Mouse (Mus musculus) ovary, adult 18-20 months (tissue): ENCODE results near the gene Opn4.

Experiments
- DNase-seq: peaks from one replicate; pipeline ENCODE4 v3.0.0; 2022; ENCODE audit warnings: low spot score, mixed read lengths

Opn4 gene

DNA sequence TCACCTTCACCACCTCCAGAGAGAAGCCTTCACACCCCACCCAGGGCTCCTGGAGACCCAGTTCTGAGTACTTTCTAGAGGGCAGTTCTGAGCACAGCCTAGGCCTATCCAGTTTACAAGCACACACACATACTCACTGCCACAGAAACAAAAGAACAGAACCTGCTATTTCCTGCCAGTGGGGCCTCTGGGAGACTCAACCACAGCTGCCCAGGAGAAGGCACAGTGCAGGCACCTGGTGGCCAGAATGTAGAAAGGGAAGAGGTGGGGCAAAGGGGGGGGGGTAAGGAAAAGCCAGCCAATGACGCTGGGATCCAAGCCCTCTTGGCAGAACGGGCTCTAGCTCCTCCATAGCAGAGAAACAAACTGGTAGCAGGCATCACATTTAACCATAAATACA is 37.5 kb downstream of the Opn4 start:
- DNase-seq, result no peak

- no peak for DNase-seq
Observed at GRCm38 (mm10) chr14:34561647-34562046, 38.3 kb downstream of the Opn4 start.

GRCm38 (mm10) chr14:34558947-34559346 is 41.0 kb downstream of the Opn4 start:
- no peak for DNase-seq

DNA sequence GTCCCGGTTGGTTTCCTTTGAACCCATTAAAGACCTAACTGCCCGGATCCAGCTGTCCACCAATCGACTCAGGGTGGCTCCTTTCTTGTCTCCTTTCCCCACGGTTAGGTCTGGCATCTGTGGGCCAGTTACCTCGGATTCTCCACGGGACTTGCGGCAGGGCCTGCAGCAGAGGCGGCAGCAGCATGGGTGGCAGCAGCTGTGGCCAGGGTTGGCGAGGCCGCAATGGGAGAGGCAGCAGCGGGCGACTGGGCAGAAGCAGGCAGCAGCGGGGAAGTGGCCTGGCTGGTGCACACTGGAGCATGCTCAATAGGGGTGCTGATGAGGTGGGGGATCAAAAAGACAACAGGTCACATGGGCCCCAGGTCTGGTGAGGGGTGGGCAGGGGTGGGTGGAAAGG is 44.7 kb downstream of the Opn4 start:
- DNase-seq, result no peak

DNA sequence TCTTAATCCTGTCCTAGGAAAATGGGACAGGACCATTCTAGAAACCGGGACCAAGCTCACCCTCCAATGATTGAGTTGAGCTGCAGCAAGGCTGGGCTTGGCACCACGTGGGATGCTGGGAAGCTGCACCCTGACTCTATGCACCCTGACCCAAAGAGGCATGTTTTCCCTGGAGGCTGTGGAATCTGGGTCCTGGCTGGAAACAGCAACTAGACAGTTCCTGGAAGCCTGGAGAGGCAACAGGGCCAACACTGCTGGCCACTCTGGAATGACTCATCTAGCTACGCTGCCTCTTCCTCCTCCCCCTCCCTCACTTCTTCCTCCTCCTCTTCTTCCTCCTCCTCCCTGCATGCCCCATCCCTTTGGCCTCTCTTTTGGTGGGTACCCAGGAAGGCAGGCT is 45.9 kb downstream of the Opn4 start:
- peak; percentile 37 for DNase-seq

DNA sequence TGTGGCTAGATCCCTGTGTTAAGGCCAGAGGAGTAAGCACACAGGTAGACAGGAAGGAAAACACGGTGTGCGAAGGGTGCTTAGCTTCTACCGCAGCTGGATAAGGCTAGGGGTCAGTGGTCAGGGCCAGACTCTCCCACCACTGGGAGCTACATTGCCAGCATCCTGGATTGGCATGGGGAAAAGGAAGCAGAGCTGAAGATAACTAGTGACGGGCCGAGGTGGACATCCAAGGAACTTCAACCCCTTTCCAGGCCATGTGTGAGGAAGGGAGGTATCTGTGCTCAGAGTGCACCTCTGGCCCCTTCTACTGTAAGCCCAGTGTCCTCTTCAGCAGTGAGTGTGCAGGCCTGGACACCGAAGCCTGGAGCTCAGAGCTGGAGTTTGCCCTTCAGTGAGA is 46.5 kb downstream of the Opn4 start:
- DNase-seq, result no peak

GRCm38 (mm10) chr14:34552226-34552625 is 47.7 kb downstream of the Opn4 start:
- DNase-seq, result no peak

DNA sequence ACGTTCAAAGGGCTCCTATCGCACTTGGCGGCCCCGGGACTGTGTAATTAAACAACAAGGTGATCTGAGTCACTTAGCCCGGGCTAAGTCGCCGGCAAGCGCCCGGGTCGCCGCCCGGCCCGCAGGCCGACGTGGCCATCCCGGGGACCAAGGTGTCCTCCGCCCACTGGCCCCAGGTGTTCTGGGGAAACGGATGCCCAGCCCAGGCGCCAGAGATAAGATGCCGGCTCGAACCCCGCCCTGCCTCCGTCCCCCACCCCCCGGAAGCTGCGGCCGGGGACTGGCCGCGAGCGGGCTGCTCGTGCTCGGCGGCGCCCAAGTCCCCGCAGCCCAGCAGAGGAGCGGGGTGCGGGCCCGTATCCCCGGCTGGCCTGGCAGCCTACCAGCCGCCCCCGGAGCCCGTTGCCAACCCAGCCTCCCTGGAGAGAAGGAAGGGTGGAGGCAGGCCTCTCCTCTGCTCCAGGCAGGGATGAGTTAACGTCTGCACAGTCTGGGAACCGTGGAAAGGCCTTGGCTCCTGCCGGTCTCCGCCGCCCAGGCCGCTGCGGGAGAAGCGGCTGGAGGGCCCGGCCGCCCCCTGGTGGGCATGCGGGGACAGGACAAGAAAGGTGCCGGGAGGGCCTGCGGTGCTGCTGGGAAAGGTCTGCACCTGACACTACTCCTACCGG is 50.8 kb downstream of the Opn4 start:
- DNase-seq, result peak; percentile 75

GRCm38 (mm10) chr14:34548391-34549001 is 51.4 kb downstream of the Opn4 start:
- DNase-seq, result peak; percentile 31

DNA sequence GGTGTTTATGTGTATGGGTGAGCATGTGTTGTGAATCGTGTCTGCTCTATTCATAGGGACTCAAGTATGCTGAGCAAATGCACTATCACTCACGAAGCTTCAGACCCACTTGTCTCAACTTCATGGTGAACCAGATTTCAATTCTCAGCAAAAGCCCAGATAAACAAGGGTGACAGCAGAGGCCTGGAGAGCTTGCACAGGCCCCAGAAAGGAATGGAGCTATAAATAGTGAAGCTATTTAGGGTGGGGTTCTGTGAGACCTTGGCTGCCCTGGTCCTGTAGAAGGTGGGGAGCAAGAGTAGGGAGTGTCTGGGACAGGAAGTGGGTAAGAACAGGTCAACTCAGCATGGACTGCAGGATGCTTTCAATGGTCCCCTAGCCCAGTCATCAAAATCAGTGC is 55.4 kb downstream of the Opn4 start:
- no peak for DNase-seq

GRCm38 (mm10) chr14:34544001-34544400 is 55.9 kb downstream of the Opn4 start:
- no peak for DNase-seq

GRCm38 (mm10) chr14:34543596-34543995 is 56.3 kb downstream of the Opn4 start:
- DNase-seq, result no peak

GRCm38 (mm10) chr14:34541896-34542295 is 58.0 kb downstream of the Opn4 start:
- no peak for DNase-seq

- DNase-seq, result peak; percentile 47
Observed at GRCm38 (mm10) chr14:34540685-34541162, 59.2 kb downstream of the Opn4 start.
